Mouse (Mus musculus): ENCODE data around the gene Crb3. TPM values are rescaled to one million over a fixed set of nuclear protein-coding genes. Genes with fewer than 3 reads are reported as not detected.
A peak's percentile ranks its signal among the peaks of the same experiment; 100 is the strongest.
"Not testable (repeated sequence)": the region's sequence is repeated elsewhere in the genome, so short reads cannot be mapped to it uniquely, and the experiment has no call there.

Gene Crb3
- polyA plus RNA-seq, 1 experiment from 2014 or later: 74.9 TPM

DNA sequence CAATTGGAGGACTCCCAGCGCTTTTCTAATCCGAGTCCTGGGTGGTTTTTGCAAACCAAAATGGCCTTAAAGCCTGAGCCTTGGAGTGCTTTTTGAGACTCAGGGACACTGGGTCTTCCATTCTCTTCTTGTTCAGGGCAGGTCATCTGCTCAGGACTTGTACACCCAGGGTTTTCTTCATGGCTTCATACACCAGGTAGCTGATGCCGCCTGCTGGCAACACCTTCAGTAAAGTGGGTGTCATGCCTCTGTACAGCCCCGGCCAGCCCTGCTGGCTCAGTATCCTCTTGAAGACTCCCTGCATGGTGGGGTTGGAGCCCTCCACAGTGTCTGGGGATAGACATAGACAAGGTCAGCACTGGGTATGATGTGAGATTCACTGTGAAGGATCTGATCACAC is 26.1 kb upstream of the Crb3 start:
- TF ChIP-seq EP300 (optimal IDR thresholded peaks at IDR 0.05): no peak
- 0 out of 2 replicates have a peak, but pooled peaks cover 3% of the 10 kb centered on the region for H3K4me1 ChIP-seq (replicated peaks; ENCODE audit: control insufficient read depth, insufficient read depth)
- no peak overlapping the region for H3K4me2 ChIP-seq (replicated peaks; ENCODE audit: low read depth)
- no peaks in the 10 kb centered on the region for H3K27me3 ChIP-seq (ENCODE audit: control insufficient read depth, insufficient read depth, low read length)
- H3K4me3 ChIP-seq (ENCODE audit: low read depth, low read length): no peak overlapping the region
- H3K27ac ChIP-seq (replicated peaks): no peak overlapping the region
- WGBS: 88% methylated on average over 4 of the region's 4 CpGs
- H3K9me3 ChIP-seq (ENCODE audit: control insufficient read depth, low read length): no peaks in the 10 kb centered on the region
- DNase-seq (ENCODE audit: low spot score) (no peak), ATAC-seq (ENCODE audit: low FRiP score, low TSS enrichment) (no peak)
- no peak overlapping the region for H3K9ac ChIP-seq (ENCODE audit: low read length)
- H3K36me3 ChIP-seq (ENCODE audit: control insufficient read depth, insufficient read depth, low read length): no peaks in the 10 kb centered on the region; the same call in 1 of the 2 replicates

- TF ChIP-seq CTCF (IDR thresholded peaks at IDR 0.05; ENCODE audit: low read depth) (peak; percentile 44), EP300 (optimal IDR thresholded peaks at IDR 0.05) (no peak)
- H3K9me3 ChIP-seq (ENCODE audit: control insufficient read depth, low read length): no peaks in the 10 kb centered on the region
- DNase-seq (ENCODE audit: low spot score) (no peak), ATAC-seq (ENCODE audit: low FRiP score, low TSS enrichment) (no peak)
- H3K27me3 ChIP-seq (ENCODE audit: control insufficient read depth, insufficient read depth, low read length): no peaks in the 10 kb centered on the region
- H3K4me2 ChIP-seq (replicated peaks; ENCODE audit: low read depth): no peak overlapping the region
- no peaks in the 10 kb centered on the region for H3K36me3 ChIP-seq (ENCODE audit: control insufficient read depth, insufficient read depth, low read length)
- H3K9ac ChIP-seq (ENCODE audit: low read length): no peak overlapping the region
- H3K4me3 ChIP-seq (ENCODE audit: low read depth, low read length): no peak overlapping the region
- no peaks in the 10 kb centered on the region for H3K4me1 ChIP-seq (replicated peaks; ENCODE audit: control insufficient read depth, insufficient read depth)
- 37% methylated on average over 8 of the region's 8 CpGs for WGBS
- no peak overlapping the region for H3K27ac ChIP-seq (replicated peaks)
Observed at GRCm38 (mm10) chr17:57038978-57039377, 19.9 kb upstream of the Crb3 start.

DNA sequence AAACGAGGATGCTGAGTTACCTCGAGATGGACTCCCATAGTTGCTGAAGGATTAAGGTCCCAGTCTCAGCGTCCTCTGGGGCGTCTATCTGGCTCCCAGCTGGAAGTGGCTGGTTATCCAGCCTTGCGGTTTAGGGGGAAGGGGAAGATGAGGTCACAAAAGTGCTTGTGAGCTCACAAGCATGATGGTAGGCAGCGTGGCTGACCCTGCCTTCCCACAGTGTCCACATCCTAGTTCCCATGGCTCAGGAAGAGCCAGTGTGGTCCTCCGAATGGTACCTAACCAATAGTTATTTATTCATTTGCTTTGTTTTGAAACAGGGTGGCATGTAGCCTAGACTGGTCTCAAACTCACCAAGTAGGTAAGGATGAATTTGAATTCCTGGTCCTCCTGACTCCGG is 17.4 kb upstream of the Crb3 start, which contains the start of gene Slc25a41:
Gene Slc25a41 (minus strand): TSS at position 101 of the 400 bp plus-strand sequence.
- H3K27ac ChIP-seq (replicated peaks): no peak within 1 kb of the TSS
- no peak within 1 kb of the TSS for H3K4me3 ChIP-seq (ENCODE audit: low read depth, low read length)
- H3K9me3 ChIP-seq (ENCODE audit: control insufficient read depth, low read length): no peaks in the 10 kb centered on the region
- no peak for DNase-seq (ENCODE audit: low spot score)
- no peak for ATAC-seq (ENCODE audit: low FRiP score, low TSS enrichment)
- no peak within 1 kb of the TSS for H3K9ac ChIP-seq (ENCODE audit: low read length)
- no peaks in the 10 kb centered on the region for H3K4me1 ChIP-seq (replicated peaks; ENCODE audit: control insufficient read depth, insufficient read depth)
- WGBS: 72% methylated on average over 8 of the region's 8 CpGs
- H3K4me2 ChIP-seq (replicated peaks; ENCODE audit: low read depth): no peak within 1 kb of the TSS
- no peaks in the 10 kb centered on the region for H3K36me3 ChIP-seq (ENCODE audit: control insufficient read depth, insufficient read depth, low read length)
- no peak for TF ChIP-seq CTCF (IDR thresholded peaks at IDR 0.05; ENCODE audit: low read depth)
- TF ChIP-seq EP300 (optimal IDR thresholded peaks at IDR 0.05): no peak
- H3K27me3 ChIP-seq (ENCODE audit: control insufficient read depth, insufficient read depth, low read length): no peaks in the 10 kb centered on the region

GRCm38 (mm10) chr17:57047406-57047805 is 11.5 kb upstream of the Crb3 start:
- Histone ChIP-seq H3K4me3 (ENCODE audit: low read depth, low read length) (no peak overlapping the region), H3K27me3 (ENCODE audit: control insufficient read depth, insufficient read depth, low read length) (no peaks in the 10 kb centered on the region), H3K4me2 (replicated peaks; ENCODE audit: low read depth) (no peak overlapping the region), H3K9ac (ENCODE audit: low read length) (no peak overlapping the region), H3K9me3 (ENCODE audit: control insufficient read depth, low read length) (no peaks in the 10 kb centered on the region), H3K27ac (replicated peaks) (no peak overlapping the region), H3K4me1 (replicated peaks; ENCODE audit: control insufficient read depth, insufficient read depth) (no peaks in the 10 kb centered on the region), H3K36me3 (ENCODE audit: control insufficient read depth, insufficient read depth, low read length) (no peaks in the 10 kb centered on the region)
- WGBS: 36% methylated on average over 5 of the region's 5 CpGs
- DNase-seq (ENCODE audit: low spot score) (no peak), ATAC-seq (ENCODE audit: low FRiP score, low TSS enrichment) (no peak)
- TF ChIP-seq EP300 (optimal IDR thresholded peaks at IDR 0.05) (no peak), CTCF (IDR thresholded peaks at IDR 0.05; ENCODE audit: low read depth) (no peak)

DNA sequence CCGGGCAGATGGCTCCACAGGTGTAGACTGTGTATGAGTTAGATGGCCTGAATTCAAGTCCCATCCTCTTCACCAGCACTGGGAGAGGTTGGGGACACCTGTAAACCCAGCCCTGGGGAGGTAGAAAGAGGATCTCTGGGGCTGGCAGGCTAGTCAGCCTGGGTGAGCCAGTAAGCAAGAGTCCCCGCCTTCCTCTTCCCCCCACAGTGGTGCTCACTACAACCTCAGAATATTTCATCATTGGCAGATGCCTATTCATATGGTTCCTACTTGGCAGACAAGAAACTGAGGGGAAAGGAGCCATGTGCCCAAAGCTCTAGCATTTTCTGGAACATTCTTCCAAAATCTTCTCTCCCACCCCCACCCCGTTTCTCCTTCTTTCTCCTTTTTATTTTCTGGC is 10.1 kb upstream of the Crb3 start:
- H3K27me3 ChIP-seq (ENCODE audit: control insufficient read depth, insufficient read depth, low read length): no peaks in the 10 kb centered on the region
- H3K4me3 ChIP-seq (ENCODE audit: low read depth, low read length): no peak overlapping the region
- no peak for TF ChIP-seq CTCF (IDR thresholded peaks at IDR 0.05; ENCODE audit: low read depth)
- no peak for TF ChIP-seq EP300 (optimal IDR thresholded peaks at IDR 0.05)
- H3K9ac ChIP-seq (ENCODE audit: low read length): no peak overlapping the region
- no peak overlapping the region for H3K4me2 ChIP-seq (replicated peaks; ENCODE audit: low read depth)
- no peaks in the 10 kb centered on the region for H3K4me1 ChIP-seq (replicated peaks; ENCODE audit: control insufficient read depth, insufficient read depth)
- H3K9me3 ChIP-seq (ENCODE audit: control insufficient read depth, low read length): no peaks in the 10 kb centered on the region
- 94% methylated on average over 3 of the region's 3 CpGs for WGBS
- DNase-seq (ENCODE audit: low spot score): no peak
- ATAC-seq (ENCODE audit: low FRiP score, low TSS enrichment): no peak
- 0 out of 2 replicates have a peak, but pooled peaks cover 2% of the 10 kb centered on the region for H3K36me3 ChIP-seq (ENCODE audit: control insufficient read depth, insufficient read depth, low read length)
- no peak overlapping the region for H3K27ac ChIP-seq (replicated peaks)

GRCm38 (mm10) chr17:57051679-57052078 is 7.2 kb upstream of the Crb3 start:
- not testable (repeated sequence) for H3K9me3 ChIP-seq (ENCODE audit: control insufficient read depth, low read length); DNase-seq (ENCODE audit: low spot score); H3K36me3 ChIP-seq (ENCODE audit: control insufficient read depth, insufficient read depth, low read length); H3K27me3 ChIP-seq (ENCODE audit: control insufficient read depth, insufficient read depth, low read length); H3K9ac ChIP-seq (ENCODE audit: low read length); H3K4me1 ChIP-seq (replicated peaks; ENCODE audit: control insufficient read depth, insufficient read depth); H3K4me2 ChIP-seq (replicated peaks; ENCODE audit: low read depth); ATAC-seq (ENCODE audit: low FRiP score, low TSS enrichment); H3K4me3 ChIP-seq (ENCODE audit: low read depth, low read length); H3K27ac ChIP-seq (replicated peaks)
- 85% methylated on average over 4 of the region's 4 CpGs for WGBS
- TF ChIP-seq CTCF (IDR thresholded peaks at IDR 0.05; ENCODE audit: low read depth): peak; percentile 50
